Mouse (Mus musculus): Measurements from ENCODE around the gene Sept9.
A peak's percentile ranks its signal among the peaks of the same experiment; 100 is the strongest.

DNA sequence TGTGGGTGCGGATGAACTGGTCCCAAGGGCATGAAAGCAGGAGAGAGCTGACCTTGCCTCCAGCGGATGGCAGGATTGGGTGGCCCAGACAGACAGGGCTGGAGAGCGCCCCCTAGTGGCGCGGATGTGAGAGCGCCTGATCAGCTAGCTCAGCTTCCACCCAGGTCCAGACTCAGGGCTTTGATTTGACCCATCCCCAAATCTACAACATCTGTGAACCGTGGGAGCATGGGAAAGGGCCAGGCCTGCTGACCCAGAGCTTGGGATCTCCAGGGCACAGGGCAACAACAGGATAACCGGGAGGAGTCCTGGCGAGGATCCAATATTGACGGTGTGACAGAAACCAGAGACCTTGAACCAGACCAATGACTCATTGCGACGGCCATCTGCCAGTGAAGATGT, 190.5 kb downstream of the Sept9 start:
- TF ChIP-seq CTCF (IDR thresholded peaks at IDR 0.05; ENCODE audit: low read depth) (peak; percentile 91), EP300 (IDR thresholded peaks at IDR 0.05; ENCODE audit: low read depth) (peak; percentile 59; the same call in 1 of the 2 replicates)
